Mouse (Mus musculus) limb, embryonic 11.5 days (tissue): ENCODE results near the gene Gm5447. TPM values are rescaled to one million over a fixed set of nuclear protein-coding genes. Genes with fewer than 3 reads are reported as not detected.

Experiments
- ATAC-seq: fragments of 200-750 bp; cut with Nextera tagmentation; 2 replicates; pipeline ENCODE4 v1.8.0; 2017; ENCODE audit warnings: low read depth; ENCODE audit not compliant: insufficient number of reproducible peaks, low FRiP score, low TSS enrichment
- DNase-seq: peaks from one replicate; pipeline ENCODE4 v3.0.0-alpha.2; 2015; ENCODE audit warnings: low spot score
- H3K27ac ChIP-seq: fragments of 300-500 bp; sonication (generic); replicated peaks from 2 replicates; pipeline ENCODE4 v1.5.1; 2014; ENCODE audit warnings: low read depth, mild to moderate bottlenecking, low read length
- H3K27me3 ChIP-seq: fragments of 300-500 bp; sonication (generic); 2 replicates; pipeline ENCODE4 v1.6.1; 2014; ENCODE audit warnings: mild to moderate bottlenecking, low read length, mixed read lengths; ENCODE audit not compliant: control insufficient read depth, insufficient read depth
- H3K36me3 ChIP-seq: fragments of 300-500 bp; sonication (generic); 2 replicates; pipeline ENCODE4 v1.6.1; 2014; ENCODE audit warnings: mild to moderate bottlenecking, low read length, moderate library complexity, mixed read lengths; ENCODE audit not compliant: control insufficient read depth, insufficient read depth
- H3K4me1 ChIP-seq: fragments of 300-500 bp; sonication (generic); 2 replicates; pipeline ENCODE4 v1.6.1; 2014; ENCODE audit warnings: low read length, mixed read lengths; ENCODE audit not compliant: control insufficient read depth, insufficient read depth
- H3K4me2 ChIP-seq: fragments of 300-500 bp; sonication (generic); 2 replicates; pipeline ENCODE4 v1.6.1; 2014; ENCODE audit warnings: low read depth, mild to moderate bottlenecking, moderate library complexity; ENCODE audit not compliant: severe bottlenecking
- H3K4me3 ChIP-seq: fragments of 300-500 bp; sonication (generic); 2 replicates; pipeline ENCODE4 v1.5.1; 2014; ENCODE audit warnings: low read depth, low read length
- H3K9ac ChIP-seq: fragments of 300-500 bp; sonication (generic); 2 replicates; pipeline ENCODE4 v1.6.1; 2014; ENCODE audit warnings: mild to moderate bottlenecking, low read length
- H3K9me3 ChIP-seq: fragments of 300-500 bp; sonication (generic); 2 replicates; pipeline ENCODE4 v1.6.1; 2016; ENCODE audit warnings: low read length; ENCODE audit not compliant: control insufficient read depth
- WGBS: fragments of 180-500 bp; shearing (Covaris S2); extraction: QIAGEN DNeasy Blood & Tissue Kit; methylation state at CpG from one replicate; pipeline ENCODE4 v1.1.7; 2014; 5-methylcytosine and 5-hydroxymethylcytosine counted together
- polyA plus RNA-seq: library from polyadenylated mRNA; unstranded; fragments of >200 nt; fragmentation: Nextera tagmentation; extraction: Ambion mirVana; gene quantifications from 2 replicates; pipeline ENCODE4 v1.2.1, GENCODE M21; 2014

Gm5447 gene
- polyA plus RNA-seq, 1 experiment from 2014 or later: not detected

DNA sequence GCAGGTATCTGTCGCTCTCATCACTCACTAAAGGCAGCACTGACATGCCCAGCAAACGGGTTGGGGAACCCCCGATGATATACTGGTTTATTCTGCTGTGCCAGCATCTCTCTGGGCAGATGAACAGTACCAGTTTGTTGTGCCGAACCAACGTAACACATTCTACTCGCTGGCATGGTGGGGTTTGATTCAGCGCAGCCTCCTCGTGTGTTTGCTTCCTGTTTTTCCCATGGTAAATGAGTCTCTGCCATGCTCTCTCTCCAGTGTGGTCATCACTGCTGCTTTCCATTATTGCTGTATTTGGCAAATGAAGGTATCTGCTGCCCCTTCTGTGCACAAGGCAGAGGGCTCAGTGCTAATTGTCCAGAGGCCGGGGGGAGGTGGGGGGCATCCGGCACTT is 15.7 kb downstream of the Gm5447 start:
- Histone ChIP-seq H3K4me3 (no peak overlapping the region), H3K9ac (no peak overlapping the region), H3K27ac (no peak overlapping the region), H3K36me3 (no peaks in the 10 kb centered on the region), H3K27me3 (no peaks in the 10 kb centered on the region; the same call in 1 of the 2 replicates), H3K4me2 (no peak overlapping the region), H3K4me1 (no peaks in the 10 kb centered on the region), H3K9me3 (no peaks in the 10 kb centered on the region)
- WGBS: 86% methylated on average over 10 of the region's 10 CpGs
- DNase-seq (no peak), ATAC-seq (no peak)

GRCm38 (mm10) chr13:30990233-30990632 is 16.2 kb downstream of the Gm5447 start:
- no peak for DNase-seq
- H3K4me2 ChIP-seq: no peak overlapping the region
- no peaks in the 10 kb centered on the region for H3K9me3 ChIP-seq
- no peaks in the 10 kb centered on the region for H3K4me1 ChIP-seq
- H3K27me3 ChIP-seq: no peaks in the 10 kb centered on the region; the same call in 1 of the 2 replicates
- no peak for ATAC-seq
- H3K27ac ChIP-seq: no peak overlapping the region
- H3K36me3 ChIP-seq: no peaks in the 10 kb centered on the region
- 79% methylated on average over 9 of the region's 9 CpGs for WGBS
- no peak overlapping the region for H3K9ac ChIP-seq
- H3K4me3 ChIP-seq: no peak overlapping the region

- Histone ChIP-seq H3K27me3 (no peaks in the 10 kb centered on the region), H3K27ac (no peak overlapping the region), H3K36me3 (no peaks in the 10 kb centered on the region), H3K4me3 (no peak overlapping the region), H3K4me2 (no peak overlapping the region), H3K4me1 (no peaks in the 10 kb centered on the region), H3K9me3 (no peaks in the 10 kb centered on the region), H3K9ac (no peak overlapping the region)
- ATAC-seq (no peak), DNase-seq (peak; percentile 74)
- 34% methylated on average over 3 of the region's 3 CpGs for WGBS
Observed at GRCm38 (mm10) chr13:30993819-30994218, 19.8 kb downstream of the Gm5447 start.

GRCm38 (mm10) chr13:30994249-30994858 is 20.4 kb downstream of the Gm5447 start:
- Histone ChIP-seq H3K9me3 (no peaks in the 10 kb centered on the region), H3K4me1 (no peaks in the 10 kb centered on the region), H3K36me3 (no peaks in the 10 kb centered on the region), H3K4me2 (no peak overlapping the region), H3K27me3 (no peaks in the 10 kb centered on the region), H3K4me3 (no peak overlapping the region), H3K27ac (no peak overlapping the region), H3K9ac (no peak overlapping the region)
- DNase-seq (no peak), ATAC-seq (no peak)
- 70% methylated on average over 6 of the region's 6 CpGs for WGBS

DNA sequence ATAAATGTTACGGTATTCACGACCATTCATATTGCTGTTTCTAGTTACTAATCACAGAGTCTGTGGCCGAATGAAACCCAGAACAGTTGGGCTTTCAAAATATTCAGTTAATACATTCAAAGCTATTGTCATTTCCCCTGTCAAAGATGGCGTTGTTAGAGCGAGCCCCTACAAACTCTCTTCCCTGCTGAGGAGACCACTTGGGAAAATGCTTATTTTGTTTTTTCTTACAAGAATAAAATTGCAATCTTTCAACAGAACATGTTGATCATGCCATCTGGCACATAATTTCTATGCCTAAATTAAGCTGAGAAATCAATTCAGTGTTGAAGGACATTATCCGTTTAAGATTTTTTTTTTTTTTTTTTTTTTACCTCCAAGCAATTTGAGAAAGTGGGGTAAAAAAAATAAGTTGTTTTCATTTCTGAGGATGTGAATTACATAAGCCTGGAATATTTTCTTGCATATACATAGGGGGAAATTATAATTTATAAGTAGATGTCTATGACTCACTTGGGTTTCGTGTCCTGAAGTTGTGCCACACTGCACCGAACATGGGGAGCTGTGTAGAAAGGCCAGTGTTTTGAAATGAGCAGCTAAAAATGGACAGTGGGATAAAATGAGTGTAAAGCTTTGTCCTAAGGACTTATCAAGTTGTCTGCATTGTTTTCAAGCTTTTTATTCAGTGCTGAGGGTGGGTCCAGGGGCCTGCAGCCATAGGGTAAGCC is 23.7 kb downstream of the Gm5447 start:
- ATAC-seq: no peak
- no peaks in the 10 kb centered on the region for H3K27me3 ChIP-seq
- 88% methylated on average over 8 of the region's 8 CpGs for WGBS

DNA sequence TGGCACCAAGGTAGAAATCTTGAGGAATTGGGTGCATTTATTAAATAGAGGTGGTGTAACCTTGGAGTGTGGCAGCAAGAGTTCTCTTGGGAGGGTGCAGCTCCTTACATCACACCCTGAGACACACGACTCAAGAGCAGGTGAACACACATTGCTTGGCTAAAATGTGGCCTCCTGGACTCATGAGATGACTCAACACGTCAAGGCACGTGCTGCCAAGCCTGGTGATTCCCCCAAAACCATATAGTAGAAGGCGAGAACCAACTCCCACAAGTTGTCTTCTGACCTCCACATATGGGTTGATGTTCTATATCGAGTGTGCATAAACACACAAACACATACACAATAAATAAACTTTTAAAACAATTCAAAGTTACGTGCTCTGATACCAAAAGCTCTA is 25.8 kb downstream of the Gm5447 start:
- DNase-seq: no peak

More for the DNA sequence above, 23.7 kb downstream of the Gm5447 start:
- Histone ChIP-seq H3K27ac (no peak overlapping the region), H3K4me2 (no peak overlapping the region), H3K36me3 (no peaks in the 10 kb centered on the region), H3K4me3 (no peak overlapping the region), H3K9me3 (no peaks in the 10 kb centered on the region), H3K4me1 (no peaks in the 10 kb centered on the region), H3K9ac (no peak overlapping the region)
- DNase-seq: no peak

GRCm38 (mm10) chr13:31004458-31004857 is 30.5 kb downstream of the Gm5447 start:
- ATAC-seq: no peak
- Histone ChIP-seq H3K9ac (no peak overlapping the region), H3K27ac (no peak overlapping the region), H3K4me3 (no peak overlapping the region), H3K36me3 (no peaks in the 10 kb centered on the region), H3K9me3 (no peaks in the 10 kb centered on the region), H3K4me2 (no peak overlapping the region; the same call in 1 of the 2 replicates), H3K4me1 (no peaks in the 10 kb centered on the region), H3K27me3 (no peaks in the 10 kb centered on the region)
- WGBS: 28% methylated on average over 12 of the region's 12 CpGs
- DNase-seq: peak; percentile 34

More for the DNA sequence above, 25.8 kb downstream of the Gm5447 start:
- Histone ChIP-seq H3K4me2 (no peak overlapping the region), H3K27ac (no peak overlapping the region), H3K4me1 (no peaks in the 10 kb centered on the region), H3K9me3 (no peaks in the 10 kb centered on the region), H3K27me3 (no peaks in the 10 kb centered on the region), H3K4me3 (no peak overlapping the region), H3K9ac (no peak overlapping the region), H3K36me3 (no peaks in the 10 kb centered on the region)
- no peak for ATAC-seq
- 88% methylated on average over 6 of the region's 6 CpGs for WGBS

- H3K27me3 ChIP-seq: no peaks in the 10 kb centered on the region
- H3K36me3 ChIP-seq: no peaks in the 10 kb centered on the region
- ATAC-seq (no peak), DNase-seq (no peak)
- WGBS: 75% methylated on average over 4 of the region's 4 CpGs
- no peak overlapping the region for H3K4me3 ChIP-seq
- H3K9me3 ChIP-seq: no peaks in the 10 kb centered on the region
- H3K4me2 ChIP-seq: no peak overlapping the region; the same call in 1 of the 2 replicates
- H3K9ac ChIP-seq: no peak overlapping the region
- no peaks in the 10 kb centered on the region for H3K4me1 ChIP-seq
- no peak overlapping the region for H3K27ac ChIP-seq
Observed at GRCm38 (mm10) chr13:31004995-31005394, 31.0 kb downstream of the Gm5447 start.
